Mouse (Mus musculus): ENCODE results near the gene Prkn. TPM values are rescaled to one million over a fixed set of nuclear protein-coding genes. Genes with fewer than 3 reads are reported as not detected.
A peak's percentile ranks its signal among the peaks of the same experiment; 100 is the strongest.

Prkn gene
- polyA plus RNA-seq, 1 experiment from 2014 or later, result 1.5 TPM

DNA sequence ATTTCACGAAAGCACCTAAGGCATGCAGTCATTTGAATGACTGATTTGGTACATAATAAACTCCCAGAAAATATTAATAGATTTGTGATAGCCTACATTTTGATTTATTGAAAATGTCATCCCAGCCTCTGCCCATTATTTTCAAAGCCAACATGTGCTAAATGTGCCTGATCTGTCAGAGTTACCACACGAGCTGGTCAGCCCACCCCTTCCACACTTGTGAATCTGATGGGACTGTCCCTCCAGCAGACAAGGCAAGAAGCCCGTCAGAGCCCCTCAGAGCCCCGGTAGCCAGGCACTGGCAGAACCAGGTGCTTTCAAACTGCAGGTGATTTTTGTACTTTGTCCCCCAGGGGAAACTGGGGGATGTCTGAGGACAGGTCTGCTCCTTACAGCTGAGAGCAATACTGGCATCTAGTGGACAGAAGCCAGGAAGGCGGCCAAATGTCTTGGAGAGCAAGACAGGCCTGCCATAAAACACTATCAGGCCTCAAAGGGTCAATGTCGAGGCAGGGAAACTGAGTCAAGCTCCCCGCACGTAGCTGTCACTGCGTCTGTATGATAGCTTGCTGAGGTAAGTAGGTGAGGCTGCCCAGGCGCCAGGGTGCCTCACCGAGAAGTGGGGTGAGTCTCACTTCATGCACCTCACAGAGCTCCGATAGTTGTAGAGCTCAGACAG, 1078.1 kb downstream of the Prkn start:
- H3K4me2 ChIP-seq, result no peak overlapping the region
- no peak overlapping the region for H3K27ac ChIP-seq
- no peaks in the 10 kb centered on the region; the same call in 1 of the 2 replicates for H3K9me3 ChIP-seq
- no peaks in the 10 kb centered on the region for H3K36me3 ChIP-seq
- WGBS, result 47% methylated on average over 12 of the region's 12 CpGs
- H3K4me3 ChIP-seq (replicated peaks), result no peak overlapping the region
- peaks cover 20% of the 10 kb centered on the region for H3K27me3 ChIP-seq
- no peak for ATAC-seq (ENCODE audit: insufficient number of reproducible peaks, insufficient read depth, low FRiP score, low TSS enrichment, low read depth)
- H3K9ac ChIP-seq (replicated peaks), result no peak overlapping the region
- peaks cover 7% of the 10 kb centered on the region for H3K4me1 ChIP-seq (replicated peaks)

DNA sequence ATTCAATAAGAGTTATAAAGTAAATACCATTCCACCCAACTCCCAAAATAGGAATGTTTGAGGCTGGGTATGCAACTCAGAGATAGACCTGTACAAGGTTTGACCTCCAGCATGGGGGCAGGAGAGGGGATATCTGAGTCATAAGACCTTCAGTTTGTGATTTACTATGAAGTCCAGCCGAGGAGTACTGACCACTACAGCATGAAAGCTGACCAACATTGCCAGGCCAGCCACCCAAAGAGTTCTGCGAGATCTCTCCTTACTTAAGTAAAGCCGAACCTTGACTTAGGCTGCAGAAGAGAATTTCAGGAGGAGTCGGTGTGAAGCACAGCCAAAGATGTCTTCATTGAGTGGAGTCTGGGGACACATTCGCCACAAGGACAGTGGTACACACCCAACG, 1079.4 kb downstream of the Prkn start:
- 82% methylated on average over 6 of the region's 6 CpGs for WGBS
- peaks cover 3% of the 10 kb centered on the region; the same call in 1 of the 2 replicates for H3K4me1 ChIP-seq (replicated peaks)
- H3K9ac ChIP-seq (replicated peaks), result no peak overlapping the region
- ATAC-seq (ENCODE audit: insufficient number of reproducible peaks, insufficient read depth, low FRiP score, low TSS enrichment, low read depth), result no peak
- H3K4me3 ChIP-seq (replicated peaks), result no peak overlapping the region
- peaks cover 10% of the 10 kb centered on the region; the same call in 1 of the 2 replicates for H3K27me3 ChIP-seq
- H3K4me2 ChIP-seq, result no peak overlapping the region
- no peaks in the 10 kb centered on the region; the same call in 1 of the 2 replicates for H3K9me3 ChIP-seq
- H3K27ac ChIP-seq, result no peak overlapping the region
- no peaks in the 10 kb centered on the region for H3K36me3 ChIP-seq

DNA sequence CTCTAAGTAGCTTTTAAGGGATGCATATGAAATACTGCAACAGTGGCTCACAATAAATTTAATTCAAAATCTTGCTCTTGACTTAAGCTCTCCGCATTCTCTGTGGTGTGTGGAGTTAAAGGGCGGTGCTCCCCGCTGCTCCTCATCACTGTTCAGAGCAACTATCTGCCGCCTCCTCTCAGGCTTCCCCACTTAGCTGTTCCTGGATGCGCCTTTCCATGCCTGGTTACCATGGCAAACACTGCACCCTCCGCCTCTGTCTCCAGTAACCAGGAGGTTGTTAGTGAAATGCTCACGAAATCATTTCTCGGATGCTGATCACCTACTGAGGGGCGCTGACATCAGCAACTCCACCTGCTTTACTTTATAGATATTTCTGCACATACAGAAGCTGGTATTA, 1080.8 kb downstream of the Prkn start:
- Histone ChIP-seq H3K4me3 (replicated peaks) (no peak overlapping the region), H3K9ac (replicated peaks) (no peak overlapping the region), H3K4me1 (replicated peaks) (peaks cover 3% of the 10 kb centered on the region; the same call in 1 of the 2 replicates), H3K27me3 (no peaks in the 10 kb centered on the region), H3K27ac (no peak overlapping the region), H3K36me3 (no peaks in the 10 kb centered on the region), H3K9me3 (no peaks in the 10 kb centered on the region; the same call in 1 of the 2 replicates), H3K4me2 (no peak overlapping the region)
- WGBS, result 82% methylated on average over 9 of the region's 9 CpGs
- ATAC-seq (ENCODE audit: insufficient number of reproducible peaks, insufficient read depth, low FRiP score, low TSS enrichment, low read depth), result no peak

DNA sequence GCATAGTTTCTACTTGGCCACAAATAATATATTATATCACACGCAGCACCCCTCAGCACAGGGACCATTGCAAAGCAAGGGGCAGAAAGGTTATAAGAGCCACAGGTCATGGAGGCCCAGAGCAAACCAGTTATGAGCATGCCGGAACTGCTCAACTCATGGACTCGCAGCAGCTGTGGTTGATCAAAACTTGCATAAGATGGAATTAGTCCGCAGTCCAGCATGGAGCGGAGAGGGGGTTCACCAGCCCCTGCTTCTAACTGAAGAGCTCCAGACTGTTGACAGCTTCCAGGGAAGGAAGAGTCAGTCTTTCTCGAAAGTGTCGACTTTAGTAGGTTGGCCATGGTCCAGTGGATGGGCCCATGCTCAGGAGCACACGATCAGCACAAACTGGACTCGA, 1083.8 kb downstream of the Prkn start:
- H3K9me3 ChIP-seq, result no peaks in the 10 kb centered on the region; the same call in 1 of the 2 replicates
- H3K36me3 ChIP-seq, result no peaks in the 10 kb centered on the region
- no peaks in the 10 kb centered on the region for H3K27me3 ChIP-seq
- ATAC-seq (ENCODE audit: insufficient number of reproducible peaks, insufficient read depth, low FRiP score, low TSS enrichment, low read depth), result no peak
- no peak overlapping the region for H3K4me3 ChIP-seq (replicated peaks)
- 91% methylated on average over 9 of the region's 9 CpGs for whole genome bisulfite sequencing
- no peak overlapping the region for H3K27ac ChIP-seq
- H3K4me2 ChIP-seq, result no peak overlapping the region
- H3K9ac ChIP-seq (replicated peaks), result no peak overlapping the region
- peaks cover 8% of the 10 kb centered on the region; the same call in 1 of the 2 replicates for H3K4me1 ChIP-seq (replicated peaks)

GRCm38 (mm10) chr17:11926865-11927386, 1086.7 kb downstream of the Prkn start:
- H3K27me3 ChIP-seq, result no peaks in the 10 kb centered on the region
- WGBS, result 8% methylated on average over 11 of the region's 11 CpGs
- no peaks in the 10 kb centered on the region for H3K36me3 ChIP-seq
- no peak overlapping the region for H3K4me3 ChIP-seq (replicated peaks)
- peak overlapping the region; percentile 28 for H3K4me2 ChIP-seq
- ATAC-seq (ENCODE audit: insufficient number of reproducible peaks, insufficient read depth, low FRiP score, low TSS enrichment, low read depth), result no peak
- peaks cover 8% of the 10 kb centered on the region; the same call in 1 of the 2 replicates for H3K4me1 ChIP-seq (replicated peaks)
- H3K9ac ChIP-seq (replicated peaks), result no peak overlapping the region
- H3K27ac ChIP-seq, result no peak overlapping the region
- H3K9me3 ChIP-seq, result no peaks in the 10 kb centered on the region; the same call in 1 of the 2 replicates

DNA sequence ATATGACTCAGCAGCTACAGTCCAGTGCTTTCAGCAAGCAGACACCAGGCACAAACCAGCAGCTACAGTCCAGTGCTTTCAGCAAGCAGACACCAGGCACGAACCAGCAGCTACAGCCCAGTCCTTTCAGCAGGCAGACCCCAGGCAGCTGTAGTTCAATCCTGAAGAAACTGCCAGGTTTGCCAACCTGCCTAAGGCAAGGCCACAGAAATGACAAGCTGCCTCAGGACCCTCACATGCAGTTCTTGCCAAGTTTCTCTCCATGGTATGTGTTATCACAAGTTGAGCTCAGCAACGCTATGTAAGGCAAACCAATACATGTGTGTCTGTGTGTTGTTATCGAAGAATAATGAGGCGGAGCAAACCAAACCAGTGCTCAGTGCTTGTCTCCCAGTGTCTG, 1091.5 kb downstream of the Prkn start:
- ATAC-seq (ENCODE audit: insufficient number of reproducible peaks, insufficient read depth, low FRiP score, low TSS enrichment, low read depth), result no peak
- H3K4me3 ChIP-seq (replicated peaks), result no peak overlapping the region
- H3K27ac ChIP-seq, result no peak overlapping the region
- H3K27me3 ChIP-seq, result no peaks in the 10 kb centered on the region
- no peaks in the 10 kb centered on the region for H3K9me3 ChIP-seq
- H3K4me2 ChIP-seq, result no peak overlapping the region
- peaks cover 8% of the 10 kb centered on the region; the same call in 1 of the 2 replicates for H3K4me1 ChIP-seq (replicated peaks)
- no peak overlapping the region for H3K9ac ChIP-seq (replicated peaks)
- WGBS, result 93% methylated on average over 4 of the region's 4 CpGs
- H3K36me3 ChIP-seq, result no peaks in the 10 kb centered on the region

GRCm38 (mm10) chr17:11933737-11934136, 1093.6 kb downstream of the Prkn start:
- Histone ChIP-seq H3K27me3 (no peaks in the 10 kb centered on the region), H3K4me3 (replicated peaks) (no peak overlapping the region), H3K4me1 (replicated peaks) (no peaks in the 10 kb centered on the region), H3K9ac (replicated peaks) (no peak overlapping the region), H3K4me2 (no peak overlapping the region), H3K9me3 (no peaks in the 10 kb centered on the region), H3K27ac (no peak overlapping the region), H3K36me3 (no peaks in the 10 kb centered on the region)
- 67% methylated on average over 5 of the region's 5 CpGs for WGBS
- ATAC-seq (ENCODE audit: insufficient number of reproducible peaks, insufficient read depth, low FRiP score, low TSS enrichment, low read depth), result no peak

- Histone ChIP-seq H3K36me3 (no peaks in the 10 kb centered on the region), H3K4me2 (no peak overlapping the region), H3K9me3 (no peaks in the 10 kb centered on the region), H3K4me3 (replicated peaks) (no peak overlapping the region), H3K9ac (replicated peaks) (no peak overlapping the region), H3K27ac (no peak overlapping the region), H3K27me3 (no peaks in the 10 kb centered on the region), H3K4me1 (replicated peaks) (peaks cover 5% of the 10 kb centered on the region; the same call in 1 of the 2 replicates)
- ATAC-seq (ENCODE audit: insufficient number of reproducible peaks, insufficient read depth, low FRiP score, low TSS enrichment, low read depth), result no peak
- 87% methylated on average over 3 of the region's 3 CpGs for WGBS
Measured at GRCm38 (mm10) chr17:11947436-11947835, 1107.3 kb downstream of the Prkn start.

GRCm38 (mm10) chr17:11949551-11950197, 1109.5 kb downstream of the Prkn start:
- no peak overlapping the region for H3K9ac ChIP-seq (replicated peaks)
- no peaks in the 10 kb centered on the region for H3K9me3 ChIP-seq
- H3K36me3 ChIP-seq, result no peaks in the 10 kb centered on the region
- H3K27ac ChIP-seq, result no peak overlapping the region
- no peaks in the 10 kb centered on the region for H3K27me3 ChIP-seq
- no peak for ATAC-seq (ENCODE audit: insufficient number of reproducible peaks, insufficient read depth, low FRiP score, low TSS enrichment, low read depth)
- H3K4me2 ChIP-seq, result no peak overlapping the region
- H3K4me1 ChIP-seq (replicated peaks), result peaks cover 5% of the 10 kb centered on the region; the same call in 1 of the 2 replicates
- H3K4me3 ChIP-seq (replicated peaks), result no peak overlapping the region
- WGBS, result 70% methylated on average over 10 of the region's 10 CpGs

DNA sequence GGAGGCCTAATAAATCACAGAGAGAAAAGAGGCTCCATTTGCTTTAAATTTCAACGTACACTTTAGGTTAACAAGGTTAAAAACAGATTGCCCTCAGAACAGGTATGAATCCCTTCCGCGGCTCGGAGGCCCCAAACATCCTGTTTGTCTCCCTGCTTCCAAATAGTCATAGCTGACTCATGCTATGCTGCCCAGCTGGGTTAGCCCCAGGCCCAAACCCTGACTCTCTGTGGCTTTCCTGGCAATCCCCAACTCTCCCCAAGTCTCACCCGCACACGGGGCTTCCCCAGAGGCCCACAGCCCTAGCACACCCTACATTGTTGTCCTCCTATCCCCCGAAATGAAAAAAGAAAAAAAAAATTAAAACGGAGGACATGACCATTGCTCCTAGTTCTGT, 1110.0 kb downstream of the Prkn start:
- no peak overlapping the region for H3K4me2 ChIP-seq
- no peak overlapping the region for H3K9ac ChIP-seq (replicated peaks)
- H3K27me3 ChIP-seq, result no peaks in the 10 kb centered on the region
- no peak for ATAC-seq (ENCODE audit: insufficient number of reproducible peaks, insufficient read depth, low FRiP score, low TSS enrichment, low read depth)
- no peaks in the 10 kb centered on the region for H3K9me3 ChIP-seq
- no peaks in the 10 kb centered on the region for H3K36me3 ChIP-seq
- no peak overlapping the region for H3K4me3 ChIP-seq (replicated peaks)
- peaks cover 5% of the 10 kb centered on the region; the same call in 1 of the 2 replicates for H3K4me1 ChIP-seq (replicated peaks)
- H3K27ac ChIP-seq, result no peak overlapping the region
- WGBS, result 67% methylated on average over 8 of the region's 8 CpGs

- no peak for ATAC-seq (ENCODE audit: insufficient number of reproducible peaks, insufficient read depth, low FRiP score, low TSS enrichment, low read depth)
- no peaks in the 10 kb centered on the region for H3K4me1 ChIP-seq (replicated peaks)
- H3K9ac ChIP-seq (replicated peaks), result no peak overlapping the region
- H3K4me2 ChIP-seq, result no peak overlapping the region
- H3K27ac ChIP-seq, result no peak overlapping the region
- H3K9me3 ChIP-seq, result 0 out of 2 replicates have a peak, but pooled peaks cover 7% of the 10 kb centered on the region
- H3K27me3 ChIP-seq, result no peaks in the 10 kb centered on the region; the same call in 1 of the 2 replicates
- no peaks in the 10 kb centered on the region for H3K36me3 ChIP-seq
- 74% methylated on average over 6 of the region's 6 CpGs for WGBS
- no peak overlapping the region for H3K4me3 ChIP-seq (replicated peaks)
Measured at GRCm38 (mm10) chr17:11955317-11955716, 1115.1 kb downstream of the Prkn start.

Data from limb, embryonic 12.5 days (tissue).